Mouse (Mus musculus) E14TG2a.4 (cell line): ENCODE results near the gene BC024978.

ENCODE experiments used
- CTCF ChIP-seq: conservative IDR thresholded peaks from 2 replicates; pipeline ENCODE4 v1.5.1; 2014; ENCODE audit warnings: low read length
- POU5F1 ChIP-seq: IDR thresholded peaks from 2 replicates; pipeline ENCODE4 v1.6.1; 2014; ENCODE audit warnings: low read length, borderline replicate concordance

DNA sequence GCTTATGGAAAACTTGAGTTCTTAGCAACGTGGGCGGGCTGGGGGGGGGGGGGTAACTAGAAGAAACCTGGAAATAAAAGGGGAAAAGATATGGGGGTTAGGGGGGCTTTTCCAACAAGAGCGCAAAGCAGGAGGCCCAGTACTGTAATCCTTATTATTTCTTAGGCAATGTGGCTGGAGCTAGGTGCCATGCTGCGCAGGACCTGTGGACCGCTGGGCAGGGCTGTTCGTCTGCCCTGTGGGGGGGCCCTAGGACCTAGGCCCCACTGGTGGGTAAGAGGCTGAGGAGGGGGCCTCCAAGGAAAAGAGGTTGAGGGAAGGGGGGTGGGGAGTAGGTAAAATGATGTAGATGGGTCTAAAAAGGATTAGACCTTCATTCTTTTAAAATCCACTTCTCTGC, 37.7 kb downstream of the BC024978 start:
- TF ChIP-seq CTCF = no peak
- TF ChIP-seq POU5F1 = no peak
